Mouse (Mus musculus) heart, postnatal 0 days (tissue): ENCODE results near the gene Galnt7.

ENCODE experiments used
- CTCF ChIP-seq: IDR thresholded peaks from 2 replicates; pipeline ENCODE4 v1.5.1; 2016; ENCODE audit warnings: antibody characterized with exemption, control low read depth, low read depth
- EP300 ChIP-seq: IDR thresholded peaks from 2 replicates; pipeline ENCODE4 v1.6.1; 2016; ENCODE audit warnings: antibody characterized with exemption, low read depth

DNA sequence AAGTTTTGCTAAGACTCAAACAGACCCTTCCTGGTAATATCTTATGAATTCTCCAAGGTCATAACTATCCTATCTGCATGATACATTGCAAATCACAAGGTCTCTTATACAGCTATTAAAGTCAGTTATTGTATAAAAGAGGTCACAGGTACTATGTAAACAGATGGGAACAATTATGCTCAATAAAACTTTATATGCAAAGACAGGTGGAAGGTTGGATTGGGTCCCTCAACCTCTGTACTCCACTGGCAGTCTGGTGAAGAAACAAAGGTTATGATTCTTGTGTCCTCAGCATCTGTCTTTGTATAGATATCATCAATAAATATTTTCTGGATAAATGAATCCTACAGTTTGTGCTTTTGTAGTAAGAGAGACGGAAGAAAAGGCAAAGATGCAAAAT lies 64.2 kb downstream of the Galnt7 start:
- TF ChIP-seq CTCF (no peak), EP300 (no peak)
